Mouse (Mus musculus): ENCODE measurements around the gene Hoxd13. TPM values are rescaled to one million over a fixed set of nuclear protein-coding genes. Genes with fewer than 3 reads are reported as not detected.

Hoxd13 gene
- polyA plus RNA-seq, 1 experiment from 2014 or later, result not detected

GRCm38 (mm10) chr2:74703720-74704392 lies 35.7 kb downstream of the Hoxd13 start:
- DNase-seq (ENCODE audit: low spot score) (peak; percentile 57), ATAC-seq (replicated peaks; ENCODE audit: low FRiP score) (no peak)
- Histone ChIP-seq H3K36me3 (ENCODE audit: control insufficient read depth, insufficient read depth, low read length) (no peaks in the 10 kb centered on the region), H3K4me3 (ENCODE audit: low read depth, low read length) (no peak overlapping the region), H3K4me2 (ENCODE audit: low read depth, low read length, severe bottlenecking) (no peak overlapping the region), H3K9me3 (ENCODE audit: control insufficient read depth, low read length) (no peaks in the 10 kb centered on the region), H3K4me1 (replicated peaks; ENCODE audit: control insufficient read depth, insufficient read depth, low read length) (peaks cover 6% of the 10 kb centered on the region), H3K27me3 (ENCODE audit: control insufficient read depth, insufficient read depth, low read length) (peaks cover 96% of the 10 kb centered on the region), H3K27ac (ENCODE audit: low read depth, low read length) (no peak overlapping the region), H3K9ac (ENCODE audit: low read length) (no peak overlapping the region)
- 2% methylated on average over 26 of the region's 26 CpGs for WGBS

DNA sequence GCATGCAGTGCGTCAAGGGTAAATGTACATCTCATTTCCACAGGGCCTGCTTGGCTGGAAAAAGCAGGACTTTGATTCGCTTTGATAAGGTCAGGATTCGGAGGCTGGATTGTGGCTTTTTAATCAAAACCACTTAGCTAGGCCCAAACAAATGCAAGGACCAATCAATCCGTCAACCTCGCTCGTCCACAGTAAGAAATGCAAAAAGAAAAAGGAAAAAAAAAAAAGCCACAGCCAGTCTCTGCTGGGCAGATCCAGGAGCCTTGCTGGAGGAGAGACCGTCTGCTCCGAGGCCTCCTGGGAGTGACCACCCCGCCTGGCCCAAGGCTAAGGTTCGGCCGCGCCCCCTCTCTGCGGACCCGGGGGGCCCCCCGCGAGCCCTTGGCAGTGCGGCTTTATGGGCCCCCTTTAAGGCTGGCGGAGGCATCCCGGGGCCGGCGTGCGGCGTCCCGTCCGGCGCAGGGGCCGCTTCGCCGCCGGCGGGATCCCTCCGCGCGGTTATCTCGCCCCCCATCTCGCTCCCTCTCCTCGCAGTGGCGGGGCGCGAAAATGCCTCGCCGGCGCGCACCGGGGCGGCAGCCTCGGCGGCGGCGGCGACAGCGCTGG lies 36.4 kb downstream of the Hoxd13 start, which contains the start of gene Hoxd8:
TSS of gene Hoxd8 (plus strand) at position 223 of the 606 bp plus-strand sequence.
- peak within 1 kb of the TSS; percentile 6; the same call in 1 of the 2 replicates for H3K9ac ChIP-seq (ENCODE audit: low read length)
- ATAC-seq (replicated peaks; ENCODE audit: low FRiP score) (0 out of 2 replicates have a peak, but pooled peaks have one; percentile 33), DNase-seq (ENCODE audit: low spot score) (peak; percentile 74)
- peak within 1 kb of the TSS; percentile 27 for H3K4me3 ChIP-seq (ENCODE audit: low read depth, low read length)
- peaks cover 96% of the 10 kb centered on the region for H3K27me3 ChIP-seq (ENCODE audit: control insufficient read depth, insufficient read depth, low read length)
- H3K27ac ChIP-seq (ENCODE audit: low read depth, low read length), result no peak within 1 kb of the TSS
- H3K4me2 ChIP-seq (ENCODE audit: low read depth, low read length, severe bottlenecking), result peak within 1 kb of the TSS; percentile 48
- no peaks in the 10 kb centered on the region for H3K36me3 ChIP-seq (ENCODE audit: control insufficient read depth, insufficient read depth, low read length)
- no peaks in the 10 kb centered on the region for H3K9me3 ChIP-seq (ENCODE audit: control insufficient read depth, low read length)
- H3K4me1 ChIP-seq (replicated peaks; ENCODE audit: control insufficient read depth, insufficient read depth, low read length), result peaks cover 6% of the 10 kb centered on the region
- WGBS, result 1% methylated on average over 37 of the region's 52 CpGs

GRCm38 (mm10) chr2:74704999-74705466 lies 36.9 kb downstream of the Hoxd13 start:
- Histone ChIP-seq H3K4me3 (ENCODE audit: low read depth, low read length) (peak overlapping the region; percentile 27), H3K27me3 (ENCODE audit: control insufficient read depth, insufficient read depth, low read length) (peaks cover 96% of the 10 kb centered on the region), H3K27ac (ENCODE audit: low read depth, low read length) (no peak overlapping the region), H3K9me3 (ENCODE audit: control insufficient read depth, low read length) (no peaks in the 10 kb centered on the region), H3K4me2 (ENCODE audit: low read depth, low read length, severe bottlenecking) (peak overlapping the region; percentile 48), H3K4me1 (replicated peaks; ENCODE audit: control insufficient read depth, insufficient read depth, low read length) (peaks cover 6% of the 10 kb centered on the region), H3K9ac (ENCODE audit: low read length) (peak overlapping the region; percentile 6; the same call in 1 of the 2 replicates), H3K36me3 (ENCODE audit: control insufficient read depth, insufficient read depth, low read length) (no peaks in the 10 kb centered on the region)
- 2% methylated on average over 36 of the region's 66 CpGs for WGBS
- peak; percentile 39 for ATAC-seq (replicated peaks; ENCODE audit: low FRiP score)
- peak; percentile 68 for DNase-seq (ENCODE audit: low spot score)

DNA sequence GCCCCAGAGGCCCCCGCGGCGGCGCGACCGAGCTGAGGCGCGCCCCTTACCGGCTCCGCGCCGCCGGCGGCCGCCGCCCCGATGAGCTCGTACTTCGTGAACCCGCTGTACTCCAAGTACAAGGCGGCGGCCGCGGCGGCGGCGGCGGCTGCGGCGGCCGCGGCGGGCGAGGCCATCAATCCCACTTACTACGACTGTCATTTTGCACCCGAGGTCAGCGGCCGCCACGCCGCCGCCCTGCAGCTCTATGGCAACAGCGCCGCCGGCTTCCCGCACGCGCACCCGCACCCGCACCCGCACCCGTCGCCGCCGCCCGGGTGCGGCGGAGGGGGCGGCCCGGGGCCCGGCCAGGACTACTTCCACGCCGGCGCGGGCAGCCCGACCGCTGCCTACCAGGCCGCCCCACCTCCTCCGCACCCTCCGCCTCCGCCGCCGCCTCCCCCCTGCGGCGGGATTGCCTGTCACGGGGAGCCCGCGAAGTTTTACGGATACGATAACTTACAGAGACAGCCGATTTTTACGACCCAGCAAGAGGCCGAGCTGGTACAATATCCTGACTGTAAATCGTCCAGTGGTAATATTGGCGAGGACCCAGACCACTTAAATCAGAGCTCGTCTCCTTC lies 37.5 kb downstream of the Hoxd13 start:
- Histone ChIP-seq H3K36me3 (ENCODE audit: control insufficient read depth, insufficient read depth, low read length) (no peaks in the 10 kb centered on the region), H3K4me3 (ENCODE audit: low read depth, low read length) (peak overlapping the region; percentile 27), H3K4me2 (ENCODE audit: low read depth, low read length, severe bottlenecking) (peak overlapping the region; percentile 48; the same call in 1 of the 2 replicates), H3K9me3 (ENCODE audit: control insufficient read depth, low read length) (no peaks in the 10 kb centered on the region), H3K4me1 (replicated peaks; ENCODE audit: control insufficient read depth, insufficient read depth, low read length) (peaks cover 6% of the 10 kb centered on the region), H3K27ac (ENCODE audit: low read depth, low read length) (no peak overlapping the region), H3K27me3 (ENCODE audit: control insufficient read depth, insufficient read depth, low read length) (peaks cover 96% of the 10 kb centered on the region), H3K9ac (ENCODE audit: low read length) (0 out of 2 replicates have a peak overlapping the region, but pooled peaks have one; percentile 6)
- DNase-seq (ENCODE audit: low spot score) (peak; percentile 77), ATAC-seq (replicated peaks; ENCODE audit: low FRiP score) (no peak)
- under 1% methylated on average over 66 of the region's 85 CpGs for WGBS

- under 1% methylated on average over 13 of the region's 13 CpGs for whole genome bisulfite sequencing
- Histone ChIP-seq H3K4me3 (ENCODE audit: low read depth, low read length) (no peak overlapping the region), H3K9me3 (ENCODE audit: control insufficient read depth, low read length) (no peaks in the 10 kb centered on the region), H3K36me3 (ENCODE audit: control insufficient read depth, insufficient read depth, low read length) (no peaks in the 10 kb centered on the region), H3K27ac (ENCODE audit: low read depth, low read length) (no peak overlapping the region), H3K27me3 (ENCODE audit: control insufficient read depth, insufficient read depth, low read length) (peaks cover 94% of the 10 kb centered on the region), H3K9ac (ENCODE audit: low read length) (no peak overlapping the region), H3K4me2 (ENCODE audit: low read depth, low read length, severe bottlenecking) (no peak overlapping the region), H3K4me1 (replicated peaks; ENCODE audit: control insufficient read depth, insufficient read depth, low read length) (peaks cover 6% of the 10 kb centered on the region)
- ATAC-seq (replicated peaks; ENCODE audit: low FRiP score) (no peak), DNase-seq (ENCODE audit: low spot score) (peak; percentile 50)
These were observed 38.4 kb downstream of the Hoxd13 start for GRCm38 (mm10) chr2:74706393-74706960.

DNA sequence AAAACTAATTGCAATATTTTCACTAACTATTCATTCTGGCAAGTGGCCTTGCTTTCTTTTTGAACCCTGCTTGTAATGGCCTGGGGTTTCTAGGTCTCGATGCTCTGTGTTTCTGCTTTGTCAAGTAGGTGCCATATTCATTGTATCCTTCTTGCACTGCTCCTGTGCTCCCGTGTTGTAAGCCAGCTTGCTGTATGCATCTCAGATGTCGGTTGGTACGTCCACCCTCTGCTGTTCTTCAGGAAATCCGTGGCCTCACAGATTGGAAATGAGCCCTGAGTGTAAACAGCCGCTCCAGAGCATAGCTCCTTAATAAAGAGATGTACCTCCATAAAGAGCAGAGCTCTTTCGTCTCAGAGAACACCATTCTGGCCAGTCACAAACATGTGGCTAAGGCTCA lies 39.5 kb downstream of the Hoxd13 start:
- no peak for ATAC-seq (replicated peaks; ENCODE audit: low FRiP score)
- 7% methylated on average over 7 of the region's 7 CpGs for WGBS

DNA sequence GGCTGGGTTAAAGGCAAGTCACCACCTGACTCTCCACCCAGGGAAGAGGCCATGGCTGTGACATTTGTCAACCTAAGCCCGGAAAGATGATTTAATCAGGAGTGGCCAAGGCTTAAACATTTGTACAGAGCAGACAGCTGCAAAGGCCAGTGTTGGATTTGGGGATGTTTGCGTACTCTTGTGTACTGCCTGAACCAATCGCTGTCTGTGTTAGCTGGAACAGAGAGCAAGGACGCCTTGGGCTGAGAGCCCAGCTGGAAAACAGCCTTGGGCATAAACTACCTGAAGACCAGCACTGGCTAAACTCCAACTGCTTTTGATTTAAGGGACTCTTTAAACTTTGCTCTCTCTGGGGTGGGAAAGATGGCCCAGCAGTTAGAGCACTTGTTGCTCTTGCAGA lies 40.6 kb downstream of the Hoxd13 start:
- H3K9ac ChIP-seq (ENCODE audit: low read length), result no peak overlapping the region
- 9% methylated on average over 4 of the region's 4 CpGs for WGBS
- peaks cover 96% of the 10 kb centered on the region for H3K27me3 ChIP-seq (ENCODE audit: control insufficient read depth, insufficient read depth, low read length)
- H3K36me3 ChIP-seq (ENCODE audit: control insufficient read depth, insufficient read depth, low read length), result no peaks in the 10 kb centered on the region
- H3K4me1 ChIP-seq (replicated peaks; ENCODE audit: control insufficient read depth, insufficient read depth, low read length), result peaks cover 11% of the 10 kb centered on the region
- no peaks in the 10 kb centered on the region for H3K9me3 ChIP-seq (ENCODE audit: control insufficient read depth, low read length)
- no peak overlapping the region for H3K4me3 ChIP-seq (ENCODE audit: low read depth, low read length)
- DNase-seq (ENCODE audit: low spot score) (no peak), ATAC-seq (replicated peaks; ENCODE audit: low FRiP score) (no peak)
- no peak overlapping the region for H3K4me2 ChIP-seq (ENCODE audit: low read depth, low read length, severe bottlenecking)
- no peak overlapping the region for H3K27ac ChIP-seq (ENCODE audit: low read depth, low read length)

More for the DNA sequence above, 39.5 kb downstream of the Hoxd13 start:
- Histone ChIP-seq H3K9me3 (ENCODE audit: control insufficient read depth, low read length) (no peaks in the 10 kb centered on the region), H3K9ac (ENCODE audit: low read length) (no peak overlapping the region), H3K4me3 (ENCODE audit: low read depth, low read length) (no peak overlapping the region), H3K4me1 (replicated peaks; ENCODE audit: control insufficient read depth, insufficient read depth, low read length) (peaks cover 11% of the 10 kb centered on the region), H3K27ac (ENCODE audit: low read depth, low read length) (no peak overlapping the region), H3K4me2 (ENCODE audit: low read depth, low read length, severe bottlenecking) (no peak overlapping the region), H3K27me3 (ENCODE audit: control insufficient read depth, insufficient read depth, low read length) (peaks cover 95% of the 10 kb centered on the region), H3K36me3 (ENCODE audit: control insufficient read depth, insufficient read depth, low read length) (no peaks in the 10 kb centered on the region)
- no peak for DNase-seq (ENCODE audit: low spot score)
